Mouse (Mus musculus) midbrain, embryonic 11.5 days (tissue): ENCODE data around the gene Siae. TPM values are rescaled to one million over a fixed set of nuclear protein-coding genes. Genes with fewer than 3 reads are reported as not detected.

Source experiments
- ATAC-seq: fragments of 200-750 bp; cut with Nextera tagmentation; 2 replicates; pipeline ENCODE4 v1.8.0; 2017; ENCODE audit warnings: moderate TSS enrichment, moderate library complexity; ENCODE audit not compliant: low FRiP score
- DNase-seq: peaks from one replicate; pipeline ENCODE4 v3.0.0; 2015; ENCODE audit warnings: low spot score; ENCODE audit errors: missing footprints
- H3K27ac ChIP-seq: fragments of 300-500 bp; sonication (generic); 2 replicates; pipeline ENCODE4 v1.5.1; 2014; ENCODE audit warnings: low read depth, low read length
- H3K27me3 ChIP-seq: fragments of 300-500 bp; sonication (generic); 2 replicates; pipeline ENCODE4 v1.6.1; 2014; ENCODE audit warnings: mild to moderate bottlenecking, low read length, moderate library complexity, mixed read lengths; ENCODE audit not compliant: control insufficient read depth, insufficient read depth
- H3K36me3 ChIP-seq: fragments of 300-500 bp; sonication (generic); 2 replicates; pipeline ENCODE4 v1.6.1; 2014; ENCODE audit warnings: mild to moderate bottlenecking, low read length, moderate library complexity, mixed read lengths; ENCODE audit not compliant: control insufficient read depth, insufficient read depth
- H3K4me1 ChIP-seq: fragments of 300-500 bp; sonication (generic); 2 replicates; pipeline ENCODE4 v1.6.1; 2014; ENCODE audit warnings: low read length; ENCODE audit not compliant: control insufficient read depth, insufficient read depth
- H3K4me2 ChIP-seq: fragments of 300-500 bp; sonication (generic); 2 replicates; pipeline ENCODE4 v1.6.1; 2014; ENCODE audit warnings: mild to moderate bottlenecking, moderate library complexity
- H3K4me3 ChIP-seq: fragments of 300-500 bp; sonication (generic); 2 replicates; pipeline ENCODE4 v1.5.1; 2014; ENCODE audit warnings: low read depth, low read length
- H3K9ac ChIP-seq: fragments of 300-500 bp; sonication (generic); 2 replicates; pipeline ENCODE4 v1.6.1; 2014; ENCODE audit warnings: low read length
- H3K9me3 ChIP-seq: fragments of 300-500 bp; sonication (generic); 2 replicates; pipeline ENCODE4 v1.6.1; 2016; ENCODE audit warnings: low read length; ENCODE audit not compliant: control insufficient read depth
- WGBS: fragments of 180-500 bp; shearing (Covaris S2); extraction: QIAGEN DNeasy Blood & Tissue Kit; methylation state at CpG from one replicate; pipeline ENCODE4 v1.1.7; 2014; 5-methylcytosine and 5-hydroxymethylcytosine counted together
- polyA plus RNA-seq: library from polyadenylated mRNA; unstranded; fragments of >200 nt; fragmentation: Nextera tagmentation; extraction: Ambion mirVana; gene quantifications from 2 replicates; pipeline ENCODE4 v1.2.1, GENCODE M21; 2014

Gene Siae
- polyA plus RNA-seq, 1 experiment from 2014 or later, result 7.7 TPM

DNA sequence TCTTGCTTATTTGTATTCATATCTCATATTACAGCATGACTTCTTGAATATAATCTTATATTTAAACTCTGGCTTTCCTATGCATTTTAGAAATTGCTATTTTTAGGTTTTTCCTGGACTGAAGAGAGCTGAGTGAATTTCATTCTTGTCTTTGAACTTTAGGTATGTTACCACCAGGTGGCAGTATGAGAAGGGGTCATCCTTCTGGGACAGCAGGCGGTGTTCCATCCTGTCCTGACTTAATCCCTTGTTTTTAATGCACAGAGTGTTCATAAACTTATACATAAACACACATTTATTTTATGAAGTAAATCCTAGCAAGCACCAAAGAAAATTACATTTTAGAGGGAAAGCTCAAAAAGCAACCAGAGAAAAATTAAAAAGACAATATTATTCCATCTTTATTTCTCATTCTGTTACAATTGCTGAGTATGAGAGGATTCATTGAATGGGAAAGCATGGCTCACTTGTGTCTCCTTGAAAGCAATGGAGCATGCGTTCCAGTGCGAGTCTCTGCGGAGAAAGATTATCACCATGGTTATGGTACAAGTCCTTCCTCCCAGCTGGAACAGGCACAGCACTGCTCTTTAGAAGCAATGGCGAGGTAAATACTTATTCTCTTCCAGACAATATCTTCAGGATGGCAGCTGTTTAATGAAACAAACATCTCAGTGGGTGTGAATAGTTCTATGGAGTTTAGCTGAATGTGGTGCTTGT is 134.6 kb downstream of the Siae start:
- Histone ChIP-seq H3K27ac (no peak overlapping the region), H3K27me3 (no peaks in the 10 kb centered on the region), H3K4me2 (no peak overlapping the region), H3K9ac (no peak overlapping the region), H3K36me3 (no peaks in the 10 kb centered on the region), H3K9me3 (no peaks in the 10 kb centered on the region), H3K4me3 (no peak overlapping the region), H3K4me1 (no peaks in the 10 kb centered on the region)
- 26% methylated on average over 5 of the region's 5 CpGs for WGBS
- DNase-seq, result no peak
- ATAC-seq, result peak; percentile 85

Other genes with a start within 250 kb of the Siae start
- 8.8 and 9.3 TPM in 2 replicates for gene Ccdc15, start 207.3 kb upstream of the Siae start, polyA plus RNA-seq
- gene Hepacam, start 188.3 kb upstream of the Siae start, polyA plus RNA-seq, result not detected in 2 replicates
- 5.1 and 5.3 TPM in 2 replicates for gene Robo4, start 153.8 kb upstream of the Siae start, polyA plus RNA-seq
- gene Robo3, start 122.5 kb upstream of the Siae start, polyA plus RNA-seq, result 40.1 and 43.9 TPM in 2 replicates
- gene Msantd2, start 66.4 kb upstream of the Siae start, polyA plus RNA-seq, result 35.8 and 36.4 TPM in 2 replicates
- 25.1 and 29.6 TPM in 2 replicates for gene Esam, start 27.6 kb upstream of the Siae start, polyA plus RNA-seq
- 0.44 TPM in 1 of 2 replicates, not detected in the other for gene Vsig2, start 16.4 kb upstream of the Siae start, polyA plus RNA-seq
- gene Nrgn, start 2.8 kb upstream of the Siae start, polyA plus RNA-seq, result 2.5 and 2.9 TPM in 2 replicates
- 13.6 and 14.6 TPM in 2 replicates for gene Spa17, start 58.0 kb downstream of the Siae start, polyA plus RNA-seq
- 143 and 146 TPM in 2 replicates for gene Tbrg1, start 101.6 kb downstream of the Siae start, polyA plus RNA-seq
- 0.08 and 0.10 TPM in 2 replicates for gene Panx3, start 113.5 kb downstream of the Siae start, polyA plus RNA-seq
- gene Olfr160, start 160.6 kb downstream of the Siae start, polyA plus RNA-seq, result not detected in 2 replicates
- gene Olfr874, start 189.4 kb downstream of the Siae start, polyA plus RNA-seq, result not detected in 2 replicates
- not detected in 2 replicates for gene Olfr875, start 216.2 kb downstream of the Siae start, polyA plus RNA-seq
- not detected in 2 replicates for gene Olfr876, start 247.3 kb downstream of the Siae start, polyA plus RNA-seq